Mouse (Mus musculus) limb, embryonic 14.5 days (tissue): ENCODE results near the gene Hsd3b7. TPM values are rescaled to one million over a fixed set of nuclear protein-coding genes. Genes with fewer than 3 reads are reported as not detected.
A peak's percentile ranks its signal among the peaks of the same experiment; 100 is the strongest.

Experiments used
- ATAC-seq: fragments of 200-750 bp; cut with Nextera tagmentation; 2 replicates; pipeline ENCODE4 v1.8.0; 2017; ENCODE audit warnings: low read depth, moderate number of reproducible peaks, moderate TSS enrichment; ENCODE audit not compliant: low FRiP score
- DNase-seq: peaks from one replicate; pipeline ENCODE4 v3.0.0-alpha.2; 2015; ENCODE audit warnings: low spot score
- H3K27ac ChIP-seq: fragments of 300-500 bp; sonication (generic); replicated peaks from 2 replicates; pipeline ENCODE4 v1.5.1; 2014; ENCODE audit warnings: low read depth, mild to moderate bottlenecking, low read length, moderate library complexity, mixed read lengths
- H3K27me3 ChIP-seq: fragments of 300-500 bp; sonication (generic); 2 replicates; pipeline ENCODE4 v1.6.1; 2014; ENCODE audit warnings: low read length, mixed read lengths; ENCODE audit not compliant: control insufficient read depth, insufficient read depth
- H3K36me3 ChIP-seq: fragments of 300-500 bp; sonication (generic); 2 replicates; pipeline ENCODE4 v1.6.1; 2014; ENCODE audit warnings: mild to moderate bottlenecking, low read length, moderate library complexity, mixed read lengths; ENCODE audit not compliant: control insufficient read depth, insufficient read depth
- H3K4me1 ChIP-seq: fragments of 300-500 bp; sonication (generic); 2 replicates; pipeline ENCODE4 v1.6.1; 2014; ENCODE audit warnings: antibody characterized with exemption, low read length, mixed read lengths; ENCODE audit not compliant: control insufficient read depth, insufficient read depth
- H3K4me2 ChIP-seq: fragments of 300-500 bp; sonication (generic); replicated peaks from 2 replicates; pipeline ENCODE4 v1.6.1; 2014; ENCODE audit warnings: low read depth, mild to moderate bottlenecking, low read length, moderate library complexity; ENCODE audit not compliant: severe bottlenecking
- H3K4me3 ChIP-seq: fragments of 300-500 bp; sonication (generic); replicated peaks from 2 replicates; pipeline ENCODE4 v1.5.1; 2014; ENCODE audit warnings: low read length
- H3K9ac ChIP-seq: fragments of 300-500 bp; sonication (generic); 2 replicates; pipeline ENCODE4 v1.6.1; 2014; ENCODE audit warnings: mild to moderate bottlenecking, low read depth, low read length, moderate library complexity; ENCODE audit not compliant: severe bottlenecking
- H3K9me3 ChIP-seq: fragments of 300-500 bp; sonication (generic); 2 replicates; pipeline ENCODE4 v1.6.1; 2016; ENCODE audit warnings: low read length; ENCODE audit not compliant: control insufficient read depth
- POLR2A ChIP-seq: fragments of 200-500 bp; IDR thresholded peaks from 2 replicates; pipeline ENCODE4 v1.8.0; 2012; ENCODE audit warnings: inconsistent platforms, mild to moderate bottlenecking, moderate library complexity, borderline replicate concordance; ENCODE audit not compliant: insufficient read depth, insufficient read length; ENCODE audit errors: extremely low read depth
- WGBS: fragments of 180-500 bp; shearing (Covaris S2); extraction: QIAGEN DNeasy Blood & Tissue Kit; methylation state at CpG from one replicate; pipeline ENCODE4 v1.1.7; 2014; 5-methylcytosine and 5-hydroxymethylcytosine counted together
- polyA plus RNA-seq, 2 experiments: library from polyadenylated mRNA; depleted of rRNA in 1 of 2; stranded (reverse) in 1 of 2; unstranded in 1 of 2; fragments of >200 nt; fragmentation: Nextera tagmentation in 1 of 2; extraction: Ambion mirVana in 1 of 2; gene quantifications; 2 replicates each; pipeline versions ENCODE4 v1.2.1 to v1.2.3; 2012 to 2014

The Hsd3b7 gene
- polyA plus RNA-seq, 2 experiments = 14.3 to 28.0 TPM

DNA sequence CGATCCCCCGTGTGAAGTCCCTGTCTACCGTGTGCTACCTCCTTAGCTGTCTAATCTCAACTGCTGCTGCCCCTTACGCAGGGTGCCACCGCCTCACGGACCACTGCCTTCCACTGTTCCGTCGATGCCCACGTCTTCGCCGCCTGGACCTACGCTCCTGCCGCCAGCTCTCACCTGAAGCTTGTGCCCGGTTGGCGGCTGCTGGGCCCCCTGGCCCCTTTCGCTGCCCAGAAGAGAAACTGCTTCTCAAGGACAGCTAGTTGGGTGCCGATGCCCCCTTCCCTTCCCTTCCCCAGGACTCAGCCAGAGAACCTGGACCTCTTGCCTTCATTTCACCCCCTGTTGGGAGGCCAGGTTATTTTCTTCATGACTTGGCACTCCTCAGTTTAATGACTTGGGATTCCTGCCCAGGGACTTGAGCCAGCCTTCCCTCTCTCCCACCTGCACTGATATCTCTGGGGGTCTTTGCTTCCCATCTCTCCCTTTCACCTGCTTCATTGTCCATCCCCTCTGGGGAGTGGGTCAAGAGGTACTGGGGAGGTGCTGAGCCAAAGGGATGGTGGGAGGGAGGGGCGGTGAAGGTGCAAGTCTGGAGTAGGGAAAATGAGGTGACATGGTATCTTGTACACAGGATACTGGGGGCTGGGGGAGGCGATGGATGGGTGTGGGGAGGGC is 32.6 kb upstream of the Hsd3b7 start:
- Histone ChIP-seq H3K27ac (no peak overlapping the region), H3K4me1 (peaks cover 10% of the 10 kb centered on the region), H3K9ac (no peak overlapping the region), H3K4me2 (no peak overlapping the region), H3K36me3 (peaks cover 56% of the 10 kb centered on the region), H3K9me3 (no peaks in the 10 kb centered on the region), H3K27me3 (no peaks in the 10 kb centered on the region), H3K4me3 (no peak overlapping the region)
- no peak for TF ChIP-seq POLR2A
- ATAC-seq (no peak), DNase-seq (no peak)
- 91% methylated on average over 19 of the region's 19 CpGs for WGBS

DNA sequence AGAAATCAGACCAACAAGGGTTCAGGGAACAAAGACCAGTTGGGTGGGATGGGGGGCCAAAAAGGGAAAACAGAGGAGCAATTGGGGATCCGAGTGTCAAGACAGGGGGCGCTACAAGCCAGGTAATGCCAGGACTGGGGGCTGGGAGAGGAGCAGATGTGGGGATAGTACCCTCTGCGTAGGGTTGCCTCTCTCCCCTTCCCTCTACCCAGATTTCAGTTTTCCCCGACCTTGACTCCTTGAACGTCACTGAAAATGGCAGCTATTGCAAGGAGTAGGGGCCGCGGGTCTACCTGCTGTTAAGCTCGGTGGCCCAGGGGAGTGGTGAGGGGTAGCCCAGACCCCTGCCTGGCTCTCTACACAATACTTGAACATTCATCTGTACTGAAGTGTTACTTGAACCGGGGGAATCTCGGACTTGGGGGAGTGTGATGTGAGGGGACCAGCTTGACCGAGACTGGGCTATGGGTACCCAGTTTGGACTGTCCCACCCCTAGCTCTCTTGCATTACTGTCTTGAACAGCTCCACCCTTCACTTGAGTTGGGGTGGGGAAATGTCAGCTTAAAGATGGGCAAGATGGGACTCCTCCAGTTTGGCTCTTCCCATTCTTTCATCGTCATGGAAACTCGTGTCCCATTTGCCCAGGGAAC is 31.9 kb upstream of the Hsd3b7 start:
- H3K4me2 ChIP-seq = no peak overlapping the region
- no peak for ATAC-seq
- H3K4me1 ChIP-seq = peaks cover 10% of the 10 kb centered on the region

DNA sequence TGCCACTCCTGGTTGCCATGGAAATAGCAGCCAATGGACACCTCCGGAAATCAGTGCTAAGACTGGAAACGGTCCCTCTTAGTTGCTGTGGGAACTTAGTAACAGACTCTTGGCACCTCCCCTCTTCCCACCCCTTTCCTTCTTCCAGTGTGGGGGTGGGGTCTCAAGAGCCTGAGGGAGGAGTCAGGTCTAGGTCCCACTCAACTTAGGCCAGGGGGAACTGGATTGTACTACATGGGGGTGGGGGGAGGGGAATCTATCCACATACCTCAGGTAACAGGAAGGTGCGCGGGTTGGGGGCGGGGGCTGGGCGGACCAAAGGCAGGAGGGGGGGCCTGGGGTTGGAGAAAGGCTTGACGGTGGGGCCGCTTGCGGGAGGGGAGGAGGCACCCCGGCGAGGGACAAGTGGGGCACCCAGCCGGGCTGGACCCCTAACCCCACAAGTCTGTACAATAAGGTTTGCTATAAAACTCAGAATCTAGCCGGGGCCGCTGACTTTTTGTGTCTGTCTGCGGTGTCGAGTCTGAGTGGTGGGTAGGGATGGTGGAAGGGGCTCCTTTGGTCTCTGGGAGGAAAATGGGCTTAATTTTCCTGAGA is 31.3 kb upstream of the Hsd3b7 start:
- Histone ChIP-seq H3K27ac (peak overlapping the region; percentile 94), H3K4me2 (peak overlapping the region; percentile 92), H3K9me3 (no peaks in the 10 kb centered on the region), H3K27me3 (no peaks in the 10 kb centered on the region), H3K9ac (peak overlapping the region; percentile 81), H3K4me1 (peaks cover 10% of the 10 kb centered on the region), H3K4me3 (peak overlapping the region; percentile 70), H3K36me3 (peaks cover 44% of the 10 kb centered on the region)
- no peak for TF ChIP-seq POLR2A
- peak; percentile 99 for DNase-seq
- ATAC-seq = peak; percentile 89
- WGBS = under 1% methylated on average over 16 of the region's 16 CpGs

More for the DNA sequence above, 31.9 kb upstream of the Hsd3b7 start:
- Histone ChIP-seq H3K27me3 (no peaks in the 10 kb centered on the region), H3K36me3 (peaks cover 51% of the 10 kb centered on the region), H3K4me3 (peak overlapping the region; percentile 70), H3K9me3 (no peaks in the 10 kb centered on the region), H3K9ac (no peak overlapping the region), H3K27ac (peak overlapping the region; percentile 53)
- peak; percentile 27 for DNase-seq
- no peak for TF ChIP-seq POLR2A
- 52% methylated on average over 13 of the region's 13 CpGs for WGBS

DNA sequence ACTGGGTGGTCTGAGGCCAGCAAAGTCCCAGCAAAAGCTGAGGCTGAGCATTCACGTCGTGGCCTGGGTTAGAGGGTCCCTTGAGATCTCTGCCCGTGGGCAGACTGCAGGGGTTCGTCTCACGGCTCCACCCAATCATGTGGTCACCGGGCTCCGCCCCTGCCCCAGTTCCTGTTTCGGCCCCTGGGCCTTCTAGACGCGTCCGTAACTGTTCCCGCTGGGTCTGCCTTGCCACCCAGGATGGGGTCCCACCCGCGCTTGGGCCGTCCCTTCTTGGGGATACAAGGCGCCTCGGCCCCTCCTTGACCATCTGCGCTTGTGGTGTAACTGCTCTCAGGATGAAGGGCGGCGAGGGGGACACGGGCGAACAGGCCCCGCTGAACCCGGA is 30.8 kb upstream of the Hsd3b7 start, which contains the start of gene Orai3:
Orai3 (plus strand) TSS at position 165 of the 388 bp plus-strand sequence.
- ATAC-seq (peak; percentile 64), DNase-seq (peak; percentile 89)
- Histone ChIP-seq H3K4me2 (peak within 1 kb of the TSS; percentile 92), H3K9me3 (no peaks in the 10 kb centered on the region), H3K9ac (peak within 1 kb of the TSS; percentile 81), H3K4me1 (peaks cover 10% of the 10 kb centered on the region), H3K4me3 (peak within 1 kb of the TSS; percentile 70), H3K36me3 (peaks cover 39% of the 10 kb centered on the region), H3K27ac (peak within 1 kb of the TSS; percentile 94), H3K27me3 (no peaks in the 10 kb centered on the region)
- peak; percentile 54; the same call in 1 of the 2 replicates for TF ChIP-seq POLR2A
- 0% methylated on average over 24 of the region's 24 CpGs for WGBS
